Mouse (Mus musculus) testis, adult 2 months (tissue): ENCODE results near the gene Hoxd9.

Experiments
- CTCF ChIP-seq: fragments of 200-500 bp; IDR thresholded peaks from 2 replicates; pipeline ENCODE4 v1.5.1; 2012; ENCODE audit warnings: low read depth, mild to moderate bottlenecking, inconsistent platforms, low read length, moderate library complexity; ENCODE audit not compliant: control insufficient read depth, insufficient read depth, insufficient replicate concordance
- POLR2A ChIP-seq: fragments of 200-500 bp; IDR thresholded peaks from 2 replicates; pipeline ENCODE4 v1.6.1; 2012; ENCODE audit warnings: low read depth, mild to moderate bottlenecking, inconsistent platforms, low read length, moderate library complexity; ENCODE audit not compliant: control insufficient read depth

GRCm38 (mm10) chr2:74687698-74688555, 9.6 kb upstream of the Hoxd9 start:
- TF ChIP-seq CTCF (no peak), POLR2A (no peak)
